8 mouse cellular contexts compared by ENCODE assay signal in genomic region chr2:94122182-94123041, GRCm38 (mm10). TPM values are rescaled to one million over a fixed set of nuclear protein-coding genes. Genes with fewer than 3 reads are reported as not detected.
DNase-seq lines count a peak whose midpoint lies in the region; ATAC-seq lines count a peak whose summit lies in the region.

No protein-coding gene starts in this region.

- H3K4me1 ChIP-seq in neural tube, embryonic 15.5 days = peaks cover 17% of the 10 kb centered on the region

- H3K27me3 ChIP-seq in neural tube, embryonic 15.5 days (replicated peaks) = no peaks in the 10 kb centered on the region

- ATAC-seq in neural tube, embryonic 15.5 days (ENCODE audit: low FRiP score) = peak; percentile 78

- H3K36me3 ChIP-seq in neural tube, embryonic 15.5 days = no peaks in the 10 kb centered on the region

- no peak overlapping the region; the same call in 1 of the 2 replicates for H3K9ac ChIP-seq in neural tube, embryonic 15.5 days (replicated peaks)

- no peak overlapping the region for H3K4me3 ChIP-seq in neural tube, embryonic 15.5 days (replicated peaks)

- WGBS in neural tube, embryonic 15.5 days = 31% methylated on average over 7 of the region's 7 CpGs

- peak overlapping the region; percentile 41 for H3K4me2 ChIP-seq in neural tube, embryonic 15.5 days

- peak; percentile 85 for DNase-seq in brain, adult 2 months (ENCODE audit: low read depth, low spot score)
- peak; percentile 23 to 49 for DNase-seq in cerebellum, adult 18-20 months
- peak; percentile 7 to 17 for DNase-seq in frontal cortex, postnatal 14 days (ENCODE audit: low spot score in 2 of 2)
- DNase-seq in layer of hippocampus, postnatal 36 days = peak; percentile 25 to 31
- DNase-seq in thymus, adult 18-20 months = no peak
- DNase-seq in ovary, postnatal 14 days (ENCODE audit: low spot score) = no peak
- no peak for DNase-seq in kidney, postnatal 10 days

- no peaks in the 10 kb centered on the region for H3K9me3 ChIP-seq in neural tube, embryonic 15.5 days (replicated peaks)

- peak overlapping the region; percentile 88 for H3K27ac ChIP-seq in neural tube, embryonic 15.5 days (replicated peaks)

RNA-seq across cellular contexts. Expression of gene Hsd17b12, which starts 35.4 kb away (rescaled TPM):
- 10 to 100 TPM; 70.5 to 71.0 TPM for total RNA-seq in layer of hippocampus, postnatal 36 days (2021)
- polyA plus RNA-seq in neural tube, embryonic 15.5 days (2015; fragmentation: Nextera tagmentation; extraction: Ambion mirVana) = 138 and 141 TPM in 2 replicates

Comparison
In these comparisons a context has a peak if more than half of its experiments do, and no peak if none do; other contexts are left out.
1. DNase-seq: peak in brain, adult 2 months (single experiment), cerebellum, adult 18-20 months (2 of 2), frontal cortex, postnatal 14 days (2 of 2) and layer of hippocampus, postnatal 36 days (2 of 2); none in thymus, adult 18-20 months (0 of 2), ovary, postnatal 14 days (single experiment) and kidney, postnatal 10 days (single experiment).